Mouse (Mus musculus) T-helper 2 cell (primary cell): ENCODE results near the gene Slc9a2.
"Not testable (repeated sequence)": the region's sequence is repeated elsewhere in the genome, so short reads cannot be mapped to it uniquely, and the experiment has no call there.

Experiments
- in situ Hi-C: fragments of 300-600 bp; cut with MboI, MseI; formaldehyde crosslinking; loops from one replicate; pipeline ENCODE4 v1.15.1; 2025; ENCODE audit warnings: high pct_unique_total_duplicates

Gene Slc9a2

GRCm38 (mm10) chr1:40680067-40680867, at the start of gene Slc9a2:
Gene Slc9a2, plus strand, starts transcription at chr1:40680574.
- in situ Hi-C loops = no loop called here

GRCm38 (mm10) chr1:40632407-40633062, 47.8 kb upstream of the Slc9a2 start:
- in situ Hi-C loops = no loop called here

GRCm38 (mm10) chr1:40634608-40635007, 45.8 kb upstream of the Slc9a2 start:
- in situ Hi-C loops = no loop called here

- in situ Hi-C loops = no loop called here
Observed at GRCm38 (mm10) chr1:40648234-40648633, 32.1 kb upstream of the Slc9a2 start.

- in situ Hi-C loops = loop anchor here (5.0 kb wide), 1 partner anchor 69 kb away; the partner anchor contains the start of gene Slc9a4
Observed at GRCm38 (mm10) chr1:40650803-40651497, 29.4 kb upstream of the Slc9a2 start.

- in situ Hi-C loops = no loop called here
Observed at GRCm38 (mm10) chr1:40657035-40657434, 23.3 kb upstream of the Slc9a2 start.

- in situ Hi-C loops = no loop called here
Observed at GRCm38 (mm10) chr1:40657978-40658496, 22.3 kb upstream of the Slc9a2 start.

GRCm38 (mm10) chr1:40659017-40659416, 21.4 kb upstream of the Slc9a2 start:
- in situ Hi-C loops = no loop called here

GRCm38 (mm10) chr1:40659496-40659895, 20.9 kb upstream of the Slc9a2 start:
- in situ Hi-C loops = no loop called here

- in situ Hi-C loops = no loop called here
Observed at GRCm38 (mm10) chr1:40660838-40661237, 19.5 kb upstream of the Slc9a2 start.

GRCm38 (mm10) chr1:40665401-40666370, 14.7 kb upstream of the Slc9a2 start:
- in situ Hi-C loops = no loop called here

GRCm38 (mm10) chr1:40667442-40667841, 12.9 kb upstream of the Slc9a2 start:
- in situ Hi-C loops = not testable (repeated sequence)

GRCm38 (mm10) chr1:40670025-40670424, 10.3 kb upstream of the Slc9a2 start:
- in situ Hi-C loops = no loop called here

GRCm38 (mm10) chr1:40671490-40671889, 8.9 kb upstream of the Slc9a2 start:
- in situ Hi-C loops = no loop called here

GRCm38 (mm10) chr1:40677306-40677705, 3.1 kb upstream of the Slc9a2 start:
- in situ Hi-C loops = no loop called here

- in situ Hi-C loops = no loop called here
Observed at GRCm38 (mm10) chr1:40680868-40681698, 709 bp downstream of the Slc9a2 start.

GRCm38 (mm10) chr1:40681699-40682510, 1.5 kb downstream of the Slc9a2 start:
- in situ Hi-C loops = no loop called here

GRCm38 (mm10) chr1:40694296-40694695, 13.9 kb downstream of the Slc9a2 start:
- in situ Hi-C loops = no loop called here

GRCm38 (mm10) chr1:40696436-40696835, 16.1 kb downstream of the Slc9a2 start:
- in situ Hi-C loops = no loop called here
